ENCODE assay signal across 13 mouse cellular contexts in the genomic region with DNA sequence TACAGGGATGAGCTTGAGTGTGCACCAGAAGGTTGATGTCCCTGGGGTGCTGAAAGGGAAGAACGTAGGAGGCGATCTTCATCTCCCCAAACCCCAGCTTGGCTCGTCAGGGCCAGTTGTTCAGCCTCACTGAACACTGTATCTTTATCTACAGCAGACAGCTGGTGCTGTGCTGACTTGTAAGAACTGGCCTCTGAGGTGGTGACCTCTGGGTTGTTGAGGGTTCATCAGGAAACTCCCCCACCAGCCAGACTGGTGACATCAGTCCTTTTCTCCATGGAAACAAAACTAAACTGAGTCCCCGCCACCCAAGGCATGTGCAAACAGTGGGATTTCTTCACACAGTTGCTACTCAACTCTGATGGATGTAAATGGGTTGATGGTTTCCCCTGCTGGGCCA.
DNase-seq lines count a peak whose midpoint lies in the region; ATAC-seq and TF ChIP-seq lines count a peak whose summit lies in the region.
"Had no signal": no experiment of that assay in that cellular context is flagged by ENCODE, and none has a peak within 500 bp of the region (broad histone marks: within the 10 kb centered on the region; RNA-seq: fewer than 3 reads in every experiment).

No protein-coding gene starts in this region.

- no peaks in the 10 kb centered on the region for H3K9me3 ChIP-seq in liver, embryonic 11.5 days (ENCODE audit: control insufficient read depth, low read length)
- no peaks in the 10 kb centered on the region for H3K9me3 ChIP-seq in liver, embryonic 12.5 days (replicated peaks)
- H3K9me3 ChIP-seq in heart, postnatal 0 days (replicated peaks; ENCODE audit: control insufficient read depth, low read length), result no peaks in the 10 kb centered on the region
- H3K9me3 ChIP-seq: limb, embryonic 15.5 days had no signal

- no peaks in the 10 kb centered on the region for H3K4me1 ChIP-seq in liver, embryonic 11.5 days (replicated peaks; ENCODE audit: control insufficient read depth, insufficient read depth, low read length)
- no peaks in the 10 kb centered on the region for H3K4me1 ChIP-seq in liver, embryonic 12.5 days
- H3K4me1 ChIP-seq in heart, postnatal 0 days (ENCODE audit: control insufficient read depth, insufficient read depth), result no peaks in the 10 kb centered on the region; the same call in 1 of the 2 replicates
- H3K4me1 ChIP-seq: limb, embryonic 15.5 days had no signal

- no peak overlapping the region for H3K9ac ChIP-seq in liver, embryonic 11.5 days (ENCODE audit: low read depth, low read length)
- H3K9ac ChIP-seq in liver, embryonic 12.5 days, result no peak overlapping the region
- H3K9ac ChIP-seq in heart, postnatal 0 days (replicated peaks; ENCODE audit: low read depth, low read length), result no peak overlapping the region
- H3K9ac ChIP-seq: limb, embryonic 15.5 days had no signal

- no peak overlapping the region for H3K4me2 ChIP-seq in liver, embryonic 11.5 days
- H3K4me2 ChIP-seq in liver, embryonic 12.5 days, result no peak overlapping the region
- no peak overlapping the region for H3K4me2 ChIP-seq in heart, postnatal 0 days (ENCODE audit: low read depth, low read length)
- H3K4me2 ChIP-seq: limb, embryonic 15.5 days had no signal

- H3K36me3 ChIP-seq in liver, embryonic 11.5 days (ENCODE audit: control insufficient read depth, insufficient read depth, low read length), result no peaks in the 10 kb centered on the region
- H3K36me3 ChIP-seq in liver, embryonic 12.5 days, result no peaks in the 10 kb centered on the region
- H3K36me3 ChIP-seq in heart, postnatal 0 days (replicated peaks; ENCODE audit: control insufficient read depth, insufficient read depth, low read length), result no peaks in the 10 kb centered on the region
- H3K36me3 ChIP-seq: limb, embryonic 15.5 days had no signal

- no peak for TF ChIP-seq EP300 in heart, postnatal 0 days (IDR thresholded peaks at IDR 0.05; ENCODE audit: low read depth)

- H3K27me3 ChIP-seq in liver, embryonic 11.5 days (replicated peaks; ENCODE audit: control insufficient read depth, insufficient read depth, low read length), result no peaks in the 10 kb centered on the region
- H3K27me3 ChIP-seq in liver, embryonic 12.5 days (replicated peaks), result no peaks in the 10 kb centered on the region
- H3K27me3 ChIP-seq in heart, postnatal 0 days (ENCODE audit: control insufficient read depth, insufficient read depth, low read length), result no peaks in the 10 kb centered on the region
- H3K27me3 ChIP-seq: limb, embryonic 15.5 days had no signal

- TF ChIP-seq CTCF in heart, postnatal 0 days (IDR thresholded peaks at IDR 0.05; ENCODE audit: low read depth), result no peak

- intact Hi-C loops in heart, postnatal 25 days (cut with DNase I), result no loop called here

- no peak overlapping the region for H3K4me3 ChIP-seq in liver, embryonic 11.5 days (ENCODE audit: low read depth, low read length)
- no peak overlapping the region for H3K4me3 ChIP-seq in liver, embryonic 12.5 days
- no peak overlapping the region for H3K4me3 ChIP-seq in heart, postnatal 0 days (ENCODE audit: low read depth, low read length)
- H3K4me3 ChIP-seq: limb, embryonic 15.5 days had no signal

- peak; percentile 1 for DNase-seq in heart, adult 8-10 months (ENCODE audit: low spot score)
- no peak for DNase-seq in heart, postnatal 25 days (ENCODE audit: low spot score)
- DNase-seq in liver, embryonic 11.5 days (ENCODE audit: low spot score), result no peak
- peak; percentile 24 for DNase-seq in heart, postnatal 0 days (ENCODE audit: low spot score)
- DNase-seq in retina, embryonic 14.5 days (ENCODE audit: low spot score), result peak; percentile 41
- no peak for DNase-seq in layer of hippocampus, postnatal 36 days
- DNase-seq in cerebellum, adult 9-10 months, result no peak
- DNase-seq: cerebellum, postnatal 25 days; kidney, postnatal 10 days; right cerebral cortex, adult 18-20 months; thymus, adult 18-20 months had no signal

- peak; percentile 64 for ATAC-seq in liver, embryonic 11.5 days (replicated peaks; ENCODE audit: low FRiP score)
- ATAC-seq in liver, embryonic 12.5 days, result no peak; the same call in 1 of the 2 replicates
- ATAC-seq in heart, postnatal 0 days (ENCODE audit: insufficient read depth, low read depth), result no peak; the same call in 1 of the 2 replicates

- no peak overlapping the region for H3K27ac ChIP-seq in liver, embryonic 11.5 days (ENCODE audit: low read depth, low read length)
- H3K27ac ChIP-seq in liver, embryonic 12.5 days, result no peak overlapping the region
- H3K27ac ChIP-seq in heart, postnatal 0 days (ENCODE audit: low read depth), result no peak overlapping the region
- H3K27ac ChIP-seq: limb, embryonic 15.5 days had no signal

- 35% methylated on average over 4 of the region's 4 CpGs for WGBS in liver, embryonic 11.5 days
- 44% methylated on average over 4 of the region's 4 CpGs for WGBS in liver, embryonic 12.5 days (ENCODE audit: insufficient replicate concordance)
- 32% methylated on average over 4 of the region's 4 CpGs for WGBS in heart, postnatal 0 days

Comparison
In these comparisons a context has a peak if more than half of its experiments do, and no peak if none do; other contexts are left out.
1. DNase-seq: peak in heart, adult 8-10 months (single experiment), heart, postnatal 0 days (single experiment) and retina, embryonic 14.5 days (single experiment); none in heart, postnatal 25 days (single experiment), liver, embryonic 11.5 days (single experiment), layer of hippocampus, postnatal 36 days (0 of 2) and cerebellum, adult 9-10 months (single experiment).